Mouse (Mus musculus): ENCODE data around the gene Krt2.

DNA sequence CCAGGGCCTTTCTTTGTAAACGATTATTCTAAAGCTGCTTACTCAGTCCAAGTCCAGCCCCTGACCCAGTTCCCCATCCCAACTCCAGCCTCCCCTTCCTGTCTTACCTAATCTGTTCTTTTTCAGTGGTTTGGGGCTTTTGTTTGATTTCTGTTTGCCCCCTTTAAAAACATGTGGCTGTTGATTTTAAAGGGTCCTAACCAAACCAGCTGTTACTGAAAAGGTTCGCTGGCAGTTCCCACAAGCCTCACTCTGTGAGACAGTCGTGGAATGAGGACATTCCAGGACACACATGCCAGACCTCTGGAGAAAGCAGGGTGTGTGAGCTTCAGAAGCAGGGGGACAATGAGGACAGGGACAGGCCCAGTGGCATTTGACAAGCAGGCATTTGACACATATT lies 3.8 kb upstream of the Krt2 start:
- TF ChIP-seq CTCF (IDR thresholded peaks at IDR 0.05; ENCODE audit: borderline replicate concordance, insufficient read depth, low read depth, low read length) (no peak), POLR2A (IDR thresholded peaks at IDR 0.05; ENCODE audit: borderline replicate concordance, insufficient read depth, low read length) (no peak)

Measured in cerebellum, adult 2 months (tissue).